Mouse (Mus musculus): ENCODE data around the gene Spert. TPM values are rescaled to one million over a fixed set of nuclear protein-coding genes. Genes with fewer than 3 reads are reported as not detected.

The Spert gene
- polyA plus RNA-seq, 1 experiment: not detected

DNA sequence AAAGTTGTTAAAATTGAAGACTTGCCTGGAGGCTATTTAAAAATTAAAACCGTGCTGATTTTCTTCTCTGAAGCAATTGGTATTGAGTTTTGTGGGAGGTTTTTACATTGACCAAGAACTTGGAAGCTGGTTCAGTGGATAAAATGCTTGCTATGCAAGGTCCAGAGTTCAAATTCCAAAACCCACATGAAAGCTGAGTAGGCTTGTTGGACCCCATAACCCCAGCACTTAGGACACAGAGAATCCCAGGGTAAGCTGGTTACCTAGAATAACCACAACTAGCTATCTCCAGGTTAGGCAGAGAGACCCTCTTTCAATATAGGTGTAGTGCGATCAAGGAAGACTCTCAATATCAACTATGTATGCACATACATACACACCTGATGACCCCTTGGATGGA is 16.3 kb upstream of the Spert start:
- TF ChIP-seq CTCF (IDR thresholded peaks at IDR 0.05; ENCODE audit: insufficient read depth, low read length) (no peak), POLR2A (IDR thresholded peaks at IDR 0.05; ENCODE audit: borderline replicate concordance, extremely low read depth, low read depth, low read length) (no peak)
- no peak for DNase-seq
- 89% methylated on average over 2 of the region's 2 CpGs for WGBS
- Histone ChIP-seq H3K4me1 (ENCODE audit: control insufficient read depth, insufficient read depth, low read length) (no peaks in the 10 kb centered on the region), H3K4me3 (replicated peaks; ENCODE audit: extremely low read depth, low read depth, low read length) (no peak overlapping the region)

DNA sequence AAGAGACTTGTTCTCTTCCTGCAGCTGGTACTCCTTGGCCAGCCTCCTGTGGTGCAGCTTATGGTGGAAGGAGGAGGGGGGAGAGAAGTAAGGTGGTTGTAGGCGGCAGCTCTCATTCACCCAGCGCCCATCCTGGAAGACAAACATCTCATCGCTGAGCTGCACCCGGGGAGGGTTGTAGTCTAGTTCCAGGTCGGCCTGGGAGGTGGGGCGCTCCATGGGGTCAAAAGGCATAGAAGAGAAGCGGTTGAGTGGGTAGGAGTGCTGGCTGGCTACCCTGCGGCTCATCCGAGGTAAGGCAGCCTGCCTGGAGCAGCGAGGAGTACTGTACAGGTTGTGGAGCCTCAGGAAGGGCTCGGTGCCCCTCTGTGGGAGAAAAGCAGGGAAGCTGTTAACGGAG is 9.0 kb downstream of the Spert start:
- WGBS: 72% methylated on average over 12 of the region's 12 CpGs
- no peak overlapping the region for H3K4me3 ChIP-seq (replicated peaks; ENCODE audit: extremely low read depth, low read depth, low read length)
- TF ChIP-seq POLR2A (IDR thresholded peaks at IDR 0.05; ENCODE audit: borderline replicate concordance, extremely low read depth, low read depth, low read length) (no peak), CTCF (IDR thresholded peaks at IDR 0.05; ENCODE audit: insufficient read depth, low read length) (no peak)
- H3K4me1 ChIP-seq (ENCODE audit: control insufficient read depth, insufficient read depth, low read length): no peaks in the 10 kb centered on the region
- no peak for DNase-seq

GRCm38 (mm10) chr14:75579010-75579409 is 13.9 kb downstream of the Spert start:
- DNase-seq: no peak
- H3K4me3 ChIP-seq (replicated peaks; ENCODE audit: extremely low read depth, low read depth, low read length): no peak overlapping the region
- 73% methylated on average over 6 of the region's 6 CpGs for WGBS
- TF ChIP-seq POLR2A (IDR thresholded peaks at IDR 0.05; ENCODE audit: borderline replicate concordance, extremely low read depth, low read depth, low read length) (no peak), CTCF (IDR thresholded peaks at IDR 0.05; ENCODE audit: insufficient read depth, low read length) (no peak)
- no peaks in the 10 kb centered on the region for H3K4me1 ChIP-seq (ENCODE audit: control insufficient read depth, insufficient read depth, low read length)

- WGBS: 80% methylated on average over 3 of the region's 3 CpGs
- Histone ChIP-seq H3K4me3 (replicated peaks; ENCODE audit: extremely low read depth, low read depth, low read length) (no peak overlapping the region), H3K4me1 (ENCODE audit: control insufficient read depth, insufficient read depth, low read length) (no peaks in the 10 kb centered on the region)
- no peak for DNase-seq
- TF ChIP-seq POLR2A (IDR thresholded peaks at IDR 0.05; ENCODE audit: borderline replicate concordance, extremely low read depth, low read depth, low read length) (no peak), CTCF (IDR thresholded peaks at IDR 0.05; ENCODE audit: insufficient read depth, low read length) (no peak)
These were observed 26.6 kb downstream of the Spert start for GRCm38 (mm10) chr14:75566303-75566702.

DNA sequence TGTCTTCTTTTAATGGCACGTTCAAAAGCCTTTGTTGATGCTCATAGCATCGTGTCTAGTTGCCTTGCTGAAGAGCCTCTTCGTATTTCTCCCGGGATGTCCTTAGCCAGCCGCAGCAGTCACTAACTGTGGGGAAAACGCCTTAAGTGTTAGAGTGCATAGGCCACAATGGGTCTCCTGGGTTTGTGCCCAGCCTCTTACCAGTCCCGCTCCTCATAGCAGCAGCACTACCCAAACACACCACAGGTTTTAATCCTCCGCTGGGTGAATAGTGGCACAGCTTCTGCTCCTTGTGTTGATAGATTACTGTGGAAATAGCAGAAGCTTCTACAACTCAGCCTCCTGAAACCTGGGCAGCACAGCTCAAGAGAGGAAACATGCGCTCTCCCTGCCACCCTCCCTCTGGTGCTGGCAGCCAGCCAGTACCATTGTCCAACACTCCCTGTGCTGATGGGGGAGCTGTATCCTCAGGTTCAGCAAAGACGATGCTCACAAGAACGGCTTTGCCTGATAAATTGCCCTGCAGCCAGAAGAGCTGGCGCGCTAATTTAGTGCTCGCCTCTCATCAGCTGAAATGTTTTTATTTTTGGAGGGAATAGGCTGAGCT is 27.3 kb downstream of the Spert start:
- DNase-seq: no peak
- TF ChIP-seq POLR2A (IDR thresholded peaks at IDR 0.05; ENCODE audit: borderline replicate concordance, extremely low read depth, low read depth, low read length): no peak
- no peak for TF ChIP-seq CTCF (IDR thresholded peaks at IDR 0.05; ENCODE audit: insufficient read depth, low read length)

DNA sequence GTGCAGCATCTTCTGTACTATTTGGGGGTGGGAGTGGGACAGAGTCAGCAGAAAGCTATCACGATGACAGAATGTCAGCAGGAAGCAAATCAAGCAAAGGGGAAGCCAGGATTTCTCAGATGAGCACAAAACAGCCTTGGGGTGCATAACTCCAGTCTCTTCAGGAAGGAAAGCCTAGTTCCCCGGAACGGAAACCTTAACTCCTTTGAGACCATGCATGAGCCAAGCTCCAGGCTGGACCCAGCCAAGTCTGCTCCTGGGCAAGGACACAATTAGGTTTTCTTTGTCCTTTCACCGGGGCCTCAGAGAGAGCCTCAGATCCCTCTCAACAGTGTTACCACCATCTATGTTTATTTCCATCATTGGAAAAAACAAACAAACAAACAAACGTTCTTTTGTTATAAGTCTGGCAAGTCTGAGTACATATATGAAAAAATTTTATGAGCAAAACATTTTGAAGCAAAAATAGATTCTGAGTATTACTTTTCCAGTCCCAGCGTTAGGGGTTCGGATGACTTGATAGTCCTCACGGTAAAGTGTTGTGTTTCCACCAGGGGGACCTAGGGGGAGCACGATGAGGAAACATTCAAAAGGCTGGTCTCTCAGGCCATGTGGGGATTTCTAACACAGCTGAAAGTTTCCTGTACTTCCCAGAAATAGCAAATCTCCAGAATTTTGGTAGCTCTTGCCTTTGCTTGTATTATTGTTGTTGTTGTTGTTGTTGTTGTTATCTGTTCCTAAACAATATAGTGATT is 31.2 kb downstream of the Spert start:
- DNase-seq: no peak
- Histone ChIP-seq H3K4me3 (replicated peaks; ENCODE audit: extremely low read depth, low read depth, low read length) (no peak overlapping the region), H3K4me1 (ENCODE audit: control insufficient read depth, insufficient read depth, low read length) (no peaks in the 10 kb centered on the region)
- 38% methylated on average over 9 of the region's 9 CpGs for WGBS
- no peak for TF ChIP-seq POLR2A (IDR thresholded peaks at IDR 0.05; ENCODE audit: borderline replicate concordance, extremely low read depth, low read depth, low read length)
- no peak for TF ChIP-seq CTCF (IDR thresholded peaks at IDR 0.05; ENCODE audit: insufficient read depth, low read length)

More for the DNA sequence above, 27.3 kb downstream of the Spert start:
- no peaks in the 10 kb centered on the region for H3K4me1 ChIP-seq (ENCODE audit: control insufficient read depth, insufficient read depth, low read length)
- 63% methylated on average over 14 of the region's 14 CpGs for WGBS
- no peak overlapping the region for H3K4me3 ChIP-seq (replicated peaks; ENCODE audit: extremely low read depth, low read depth, low read length)

- no peak for DNase-seq
- WGBS: 37% methylated on average over 8 of the region's 8 CpGs
- no peak for TF ChIP-seq POLR2A (IDR thresholded peaks at IDR 0.05; ENCODE audit: borderline replicate concordance, extremely low read depth, low read depth, low read length)
- no peak for TF ChIP-seq CTCF (IDR thresholded peaks at IDR 0.05; ENCODE audit: insufficient read depth, low read length)
- Histone ChIP-seq H3K4me3 (replicated peaks; ENCODE audit: extremely low read depth, low read depth, low read length) (no peak overlapping the region), H3K4me1 (ENCODE audit: control insufficient read depth, insufficient read depth, low read length) (no peaks in the 10 kb centered on the region)
These were observed 51.2 kb downstream of the Spert start for GRCm38 (mm10) chr14:75541731-75542130.

- Histone ChIP-seq H3K4me3 (replicated peaks; ENCODE audit: extremely low read depth, low read depth, low read length) (no peak overlapping the region), H3K4me1 (ENCODE audit: control insufficient read depth, insufficient read depth, low read length) (no peaks in the 10 kb centered on the region)
- TF ChIP-seq CTCF (IDR thresholded peaks at IDR 0.05; ENCODE audit: insufficient read depth, low read length): no peak
- no peak for TF ChIP-seq POLR2A (IDR thresholded peaks at IDR 0.05; ENCODE audit: borderline replicate concordance, extremely low read depth, low read depth, low read length)
- no peak for DNase-seq
- 40% methylated on average over 5 of the region's 5 CpGs for WGBS
These were observed 51.9 kb downstream of the Spert start for GRCm38 (mm10) chr14:75540996-75541350.

GRCm38 (mm10) chr14:75540216-75540995 is 52.5 kb downstream of the Spert start:
- Histone ChIP-seq H3K4me3 (replicated peaks; ENCODE audit: extremely low read depth, low read depth, low read length) (no peak overlapping the region), H3K4me1 (ENCODE audit: control insufficient read depth, insufficient read depth, low read length) (no peaks in the 10 kb centered on the region)
- no peak for DNase-seq
- 63% methylated on average over 17 of the region's 17 CpGs for WGBS
- TF ChIP-seq POLR2A (IDR thresholded peaks at IDR 0.05; ENCODE audit: borderline replicate concordance, extremely low read depth, low read depth, low read length) (no peak), CTCF (IDR thresholded peaks at IDR 0.05; ENCODE audit: insufficient read depth, low read length) (no peak)

Data from lung, adult 2 months (tissue).